Mouse (Mus musculus): Measurements from ENCODE around the gene Fam111a. TPM values are rescaled to one million over a fixed set of nuclear protein-coding genes. Genes with fewer than 3 reads are reported as not detected.

The Fam111a gene
- total and polyA plus RNA-seq, 3 experiments = 47.6 to 103 (median 92.6) TPM

DNA sequence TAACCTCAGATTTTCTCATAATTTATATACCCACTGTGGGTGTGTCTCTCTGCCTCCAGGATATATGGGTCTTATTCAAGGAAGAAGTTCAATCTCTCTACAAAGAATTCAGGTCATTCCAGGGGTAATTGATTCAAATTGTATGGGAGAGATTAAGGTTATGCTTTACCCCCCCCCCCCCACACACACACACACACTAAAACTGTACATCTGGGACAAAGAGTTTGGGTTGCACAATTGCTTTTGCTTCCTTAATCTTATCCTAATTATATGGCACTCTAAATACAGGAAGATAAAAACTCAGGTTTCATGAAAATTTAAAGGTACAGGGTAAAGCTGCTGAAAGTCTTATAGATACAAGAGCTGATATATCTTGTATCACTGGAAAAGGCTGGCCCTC lies 8.4 kb upstream of the Fam111a start:
- Histone ChIP-seq H3K36me3 (replicated peaks in 1 of 2; ENCODE audit: control insufficient read depth in 1 of 2, insufficient read depth in 1 of 2, low read length in 1 of 2) (peaks cover 0 to 3% of the 10 kb centered on the region in 2 experiments), H3K27me3 (replicated peaks) (no peaks in the 10 kb centered on the region), H3K4me2 (ENCODE audit: insufficient read depth, low read depth, poor library complexity, severe bottlenecking) (no peak overlapping the region), H3K4me3 (replicated peaks in 1 of 3; ENCODE audit: low read depth in 2 of 3, low read length in 2 of 3, poor library complexity in 1 of 3) (no peak overlapping the region), H3K9ac (ENCODE audit: insufficient read depth, low read depth) (no peak overlapping the region), H3K9me3 (replicated peaks; ENCODE audit: low read length) (no peaks in the 10 kb centered on the region), H3K27ac (ENCODE audit: insufficient read depth, low read depth) (no peak overlapping the region), H3K4me1 (ENCODE audit: control insufficient read depth in 1 of 2, insufficient read depth in 2 of 2) (peaks cover 8 to 23% of the 10 kb centered on the region in 2 experiments), H3K79me2 (replicated peaks; ENCODE audit: control insufficient read depth, extremely low read depth, insufficient read depth, poor library complexity, severe bottlenecking) (no peaks in the 10 kb centered on the region)
- dilution Hi-C loops (cut with MboI; ENCODE audit: extremely low pct_ligation_motif_present, extremely low pct_unique_long_range_greater_than_20kb, low sequenced_read_pairs) (no loop called here), in situ Hi-C loops (cut with MboI; ENCODE audit: low pct_ligation_motif_present, low pct_unique_long_range_greater_than_20kb, low sequenced_read_pairs) (no loop called here)
- DNase-seq (ENCODE audit: extremely low read depth) = no peak
- TF ChIP-seq TBP (conservative IDR thresholded peaks at IDR 0.05; ENCODE audit: low read depth, low read length) (no peak), MEF2A (IDR thresholded peaks at IDR 0.05; ENCODE audit: borderline replicate concordance, low read depth, low read length) (no peak), USF1 (IDR thresholded peaks at IDR 0.05; ENCODE audit: low read depth, low read length) (no peak), MXI1 (IDR thresholded peaks at IDR 0.05; ENCODE audit: low read depth, low read length) (no peak), UBTF (IDR thresholded peaks at IDR 0.05; ENCODE audit: low read depth, low read length) (no peak), CHD1 (IDR thresholded peaks at IDR 0.05; ENCODE audit: low read depth, low read length) (no peak), NELFE (IDR thresholded peaks at IDR 0.05; ENCODE audit: low read depth, low read length) (no peak), ZKSCAN1 (IDR thresholded peaks at IDR 0.05; ENCODE audit: borderline replicate concordance, low read depth, low read length) (no peak), IRF4 (IDR thresholded peaks at IDR 0.05; ENCODE audit: low read depth, low read length) (no peak), SIN3A (IDR thresholded peaks at IDR 0.05; ENCODE audit: low read length) (no peak), EP300 (IDR thresholded peaks at IDR 0.05; ENCODE audit: low read length) (no peak), ZMIZ1 (IDR thresholded peaks at IDR 0.05; ENCODE audit: low read depth, low read length) (no peak), PAX5 (IDR thresholded peaks at IDR 0.05; ENCODE audit: low read length) (no peak), CTCF (conservative IDR thresholded peaks at IDR 0.05 in 1 of 2, IDR thresholded peaks at IDR 0.05 in 1 of 2; ENCODE audit: low read depth in 2 of 2, low read length in 2 of 2) (no peak), TCF12 (IDR thresholded peaks at IDR 0.05; ENCODE audit: low read depth, low read length) (no peak), USF2 (conservative IDR thresholded peaks at IDR 0.05; ENCODE audit: low read depth, low read length) (no peak), NRF1 (IDR thresholded peaks at IDR 0.05; ENCODE audit: low read depth, low read length) (no peak), ZNF384 (IDR thresholded peaks at IDR 0.05; ENCODE audit: low read depth, low read length) (no peak)

DNA sequence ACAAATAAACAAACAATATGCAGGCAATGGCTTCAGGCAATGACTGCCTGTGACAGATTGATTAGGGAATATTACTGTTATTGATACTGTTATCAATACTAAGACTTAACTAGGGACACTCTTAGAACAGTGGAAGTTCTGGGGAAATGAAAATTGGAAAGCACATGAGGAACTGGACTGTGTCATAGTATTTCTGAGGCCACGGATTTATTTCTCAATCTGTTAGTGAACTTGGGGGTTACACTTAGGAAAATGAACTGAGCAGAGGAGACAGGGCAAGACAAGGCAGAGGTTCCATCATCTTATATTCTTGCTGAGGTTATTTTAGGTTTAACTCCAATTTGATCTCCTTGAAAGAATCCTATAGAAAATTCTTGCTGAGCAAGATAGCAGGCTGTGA lies 5.6 kb upstream of the Fam111a start:
- TF ChIP-seq CHD1 (IDR thresholded peaks at IDR 0.05; ENCODE audit: low read depth, low read length) (no peak), MYC (IDR thresholded peaks at IDR 0.05; ENCODE audit: low read depth, low read length) (no peak), POLR2AphosphoS2 (IDR thresholded peaks at IDR 0.05; ENCODE audit: low read depth, low read length) (no peak), SMC3 (IDR thresholded peaks at IDR 0.05; ENCODE audit: low read depth, low read length) (no peak), CTCF (conservative IDR thresholded peaks at IDR 0.05 in 1 of 2, IDR thresholded peaks at IDR 0.05 in 1 of 2; ENCODE audit: low read depth in 2 of 2, low read length in 2 of 2) (no peak), MAFK (IDR thresholded peaks at IDR 0.05; ENCODE audit: insufficient replicate concordance, low read length) (no peak), PAX5 (IDR thresholded peaks at IDR 0.05; ENCODE audit: low read length) (no peak), POLR2A (IDR thresholded peaks at IDR 0.05; ENCODE audit: low read depth, low read length) (no peak), ZC3H11A (IDR thresholded peaks at IDR 0.05; ENCODE audit: low read depth, low read length) (no peak), ZMIZ1 (IDR thresholded peaks at IDR 0.05; ENCODE audit: low read depth, low read length) (no peak), CHD2 (IDR thresholded peaks at IDR 0.05; ENCODE audit: low read length) (no peak)
- H3K4me2 ChIP-seq (ENCODE audit: insufficient read depth, low read depth, poor library complexity, severe bottlenecking) = peak overlapping the region; percentile 29; the same call in 1 of the 2 replicates
- no peaks in the 10 kb centered on the region for H3K79me2 ChIP-seq (replicated peaks; ENCODE audit: control insufficient read depth, extremely low read depth, insufficient read depth, poor library complexity, severe bottlenecking)
- dilution Hi-C loops (cut with MboI; ENCODE audit: extremely low pct_ligation_motif_present, extremely low pct_unique_long_range_greater_than_20kb, low sequenced_read_pairs) = no loop called here
- H3K27ac ChIP-seq (ENCODE audit: insufficient read depth, low read depth) = no peak overlapping the region
- no peak overlapping the region for H3K4me3 ChIP-seq (replicated peaks in 1 of 3; ENCODE audit: low read depth in 2 of 3, low read length in 2 of 3, poor library complexity in 1 of 3)
- no peaks in the 10 kb centered on the region for H3K27me3 ChIP-seq (replicated peaks)
- peaks cover 3% of the 10 kb centered on the region for H3K9me3 ChIP-seq (replicated peaks; ENCODE audit: low read length)
- no peak for DNase-seq (ENCODE audit: extremely low read depth)
- no peaks in the 10 kb centered on the region for H3K36me3 ChIP-seq (replicated peaks in 1 of 2; ENCODE audit: control insufficient read depth in 1 of 2, insufficient read depth in 1 of 2, low read length in 1 of 2)
- peaks cover 4 to 23% of the 10 kb centered on the region in 2 experiments; a peak in 3 of 4 replicates for H3K4me1 ChIP-seq (ENCODE audit: control insufficient read depth in 1 of 2, insufficient read depth in 2 of 2)
- 0 out of 2 replicates have a peak overlapping the region, but pooled peaks have one; percentile 48 for H3K9ac ChIP-seq (ENCODE audit: insufficient read depth, low read depth)
- in situ Hi-C loops (cut with MboI; ENCODE audit: low pct_ligation_motif_present, low pct_unique_long_range_greater_than_20kb, low sequenced_read_pairs) = no loop called here
